Mouse (Mus musculus): ENCODE results near the gene Atg2b.

Atg2b gene

GRCm38 (mm10) chr12:105685001-105685691 lies at the start of gene Atg2b:
TSS of gene Atg2b (minus strand) at chr12:105685211.
- peak; percentile 94 for DNase-seq

- DNase-seq = no peak
Measured at GRCm38 (mm10) chr12:105733370-105734159, 48.6 kb upstream of the Atg2b start.

- DNase-seq = no peak
Measured at GRCm38 (mm10) chr12:105730851-105731460, 45.9 kb upstream of the Atg2b start.

GRCm38 (mm10) chr12:105727964-105728363 lies 43.0 kb upstream of the Atg2b start:
- peak; percentile 9 for DNase-seq

- no peak for DNase-seq
Measured at GRCm38 (mm10) chr12:105727268-105727667, 42.3 kb upstream of the Atg2b start.

- DNase-seq = no peak
Measured at GRCm38 (mm10) chr12:105725736-105726135, 40.7 kb upstream of the Atg2b start.

- no peak for DNase-seq
Measured at GRCm38 (mm10) chr12:105724616-105725015, 39.6 kb upstream of the Atg2b start.

- DNase-seq = no peak
Measured at GRCm38 (mm10) chr12:105722657-105723056, 37.6 kb upstream of the Atg2b start.

- DNase-seq = no peak
Measured at GRCm38 (mm10) chr12:105721452-105722132, 36.6 kb upstream of the Atg2b start.

DNA sequence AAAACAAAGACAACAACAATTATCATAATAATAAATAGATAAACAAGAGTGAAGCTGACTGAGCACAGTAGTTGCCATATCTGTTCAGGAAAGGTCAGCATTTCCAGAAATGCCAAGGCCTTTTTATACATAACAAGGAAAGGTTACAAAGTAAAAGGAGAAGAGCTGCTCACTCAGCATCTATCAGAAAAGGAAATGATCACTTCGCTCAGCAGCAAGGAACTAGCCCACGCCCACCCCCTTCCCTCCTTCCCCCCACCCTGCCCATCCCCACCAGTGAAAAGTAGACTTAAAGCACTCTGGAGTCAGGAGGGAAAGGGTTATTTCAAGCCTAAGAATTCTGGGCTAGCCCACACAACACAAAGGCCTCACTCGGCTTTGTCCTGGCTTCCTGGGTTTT lies 35.2 kb upstream of the Atg2b start:
- no peak for DNase-seq

- peak; percentile 44 for DNase-seq
Measured at GRCm38 (mm10) chr12:105718616-105719015, 33.6 kb upstream of the Atg2b start.

- peak; percentile 48 for DNase-seq
Measured at GRCm38 (mm10) chr12:105705799-105706487, 20.9 kb upstream of the Atg2b start, which contains the start of gene Ak7. TSS of gene Ak7 (plus strand) at chr12:105705976.

DNA sequence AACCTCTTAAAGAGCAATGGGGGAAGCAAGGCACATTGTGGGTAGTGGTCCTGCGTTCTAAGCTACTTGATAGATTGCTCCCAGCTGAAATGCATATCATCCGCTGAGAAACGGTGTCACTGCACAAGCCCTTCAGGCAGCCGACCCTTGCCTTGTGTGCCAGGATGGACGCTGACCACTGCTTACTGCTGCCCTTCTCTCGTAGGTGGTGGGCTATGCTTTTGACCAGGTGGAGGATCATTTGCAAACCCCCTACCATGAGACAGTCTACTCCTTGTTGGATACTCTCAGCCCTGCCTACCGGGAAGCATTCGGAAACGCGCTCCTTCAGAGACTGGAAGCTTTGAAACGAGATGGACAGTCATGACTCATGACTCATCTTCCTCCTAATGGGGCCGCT lies 15.4 kb upstream of the Atg2b start:
- no peak for DNase-seq

DNA sequence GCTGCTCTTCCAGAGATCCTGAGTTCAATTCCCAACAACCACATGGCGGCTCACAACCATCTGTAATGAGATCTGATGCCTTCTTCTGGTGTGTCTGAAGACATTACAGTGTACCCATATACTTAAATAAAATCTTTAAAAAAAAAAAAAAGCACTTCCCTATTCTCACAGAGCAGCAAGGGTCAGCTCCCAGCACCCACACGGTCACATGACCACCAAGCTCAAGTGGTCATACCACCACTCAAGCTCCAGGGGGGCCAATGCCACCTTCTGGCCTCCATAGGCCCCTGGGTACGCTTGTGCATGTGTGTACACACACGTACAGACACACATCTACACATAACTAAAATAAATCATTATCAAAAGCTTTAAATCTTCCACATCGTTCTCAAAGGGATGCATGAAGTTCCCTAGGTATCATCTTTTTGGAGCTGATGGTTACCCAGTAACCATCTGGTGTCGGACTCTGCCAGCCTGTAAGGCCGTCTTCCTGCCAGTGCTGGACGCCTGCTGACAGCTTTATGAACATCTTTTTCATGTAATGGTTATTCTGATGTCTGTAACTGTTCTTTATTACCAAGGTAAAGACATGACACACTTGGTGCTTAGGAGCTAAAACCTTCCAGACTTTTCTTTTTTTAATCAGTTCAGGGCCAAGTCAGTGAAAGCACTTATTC lies 12.2 kb upstream of the Atg2b start:
- no peak for DNase-seq

- no peak for DNase-seq
Measured at GRCm38 (mm10) chr12:105695848-105696247, 10.8 kb upstream of the Atg2b start.

DNA sequence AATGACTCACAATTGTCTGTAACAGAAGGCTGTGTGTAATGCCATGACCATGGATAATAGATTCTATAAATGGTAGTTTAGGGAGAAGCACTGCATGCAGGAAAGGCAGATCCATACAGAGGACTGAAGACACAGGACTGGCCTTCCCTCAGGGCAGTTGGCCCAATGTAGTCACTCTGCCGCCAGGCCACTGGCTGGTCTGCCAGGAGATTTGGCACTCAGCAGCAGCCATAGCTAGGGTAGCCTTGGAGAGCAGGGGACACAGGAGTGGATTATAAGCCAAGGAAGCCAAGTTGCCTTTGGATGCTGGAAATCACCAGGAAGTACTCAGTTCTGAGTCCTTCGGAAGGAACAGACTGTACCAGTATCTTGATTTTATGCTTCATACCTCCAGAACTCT lies 9.0 kb upstream of the Atg2b start:
- DNase-seq = no peak

- DNase-seq = no peak
Measured at GRCm38 (mm10) chr12:105689435-105689834, 4.4 kb upstream of the Atg2b start.

DNA sequence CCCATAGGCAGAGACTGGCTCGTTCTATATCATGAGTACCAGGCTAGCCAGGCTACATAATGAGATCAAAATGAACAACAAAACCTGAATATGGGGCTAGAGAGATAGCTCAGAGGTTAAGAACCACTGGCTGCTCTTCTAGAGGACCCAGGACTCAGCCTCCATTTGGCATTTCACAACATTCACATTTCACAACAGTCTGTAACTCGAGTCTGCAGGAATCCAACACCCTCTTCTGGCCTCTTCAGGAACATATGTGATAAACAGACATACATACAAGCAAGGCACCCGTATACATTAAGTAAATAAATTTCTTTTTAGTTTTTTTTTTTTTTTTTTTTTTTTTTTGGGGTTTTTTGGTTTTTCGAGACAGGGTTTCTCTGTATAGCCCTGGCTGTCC lies 3.5 kb upstream of the Atg2b start:
- DNase-seq = no peak

DNA sequence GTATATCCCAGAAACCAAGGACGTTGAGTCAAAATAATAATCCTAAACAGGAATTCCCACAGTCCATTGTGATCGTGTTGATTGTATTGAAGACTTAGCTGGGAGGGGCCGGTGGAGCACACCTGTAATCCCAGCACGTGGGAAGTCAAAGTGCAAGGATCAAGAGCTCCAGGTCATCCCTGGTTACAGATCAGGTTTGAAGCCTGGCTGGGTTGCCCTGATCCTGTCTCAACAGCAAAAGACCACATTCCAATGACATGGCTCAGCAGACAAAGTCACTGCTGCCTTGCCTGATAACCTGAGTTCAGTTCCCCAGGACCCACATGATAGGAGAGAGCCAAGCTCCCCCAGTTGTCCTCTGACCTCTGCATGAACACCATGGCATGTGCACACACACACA lies 2.4 kb upstream of the Atg2b start:
- DNase-seq = no peak

GRCm38 (mm10) chr12:105686791-105687190 lies 1.8 kb upstream of the Atg2b start:
- no peak for DNase-seq

- peak; percentile 52 for DNase-seq
Measured at GRCm38 (mm10) chr12:105683933-105684901, 794 bp downstream of the Atg2b start, which contains the start of gene Gskip. TSS of gene Gskip (plus strand) at chr12:105684829.

All from thymus, postnatal 25 days (tissue).